Mouse (Mus musculus) v-Abl transformed pro-B cells (cell line): Measurements from ENCODE around the gene Angptl8.

ENCODE experiments used
- in situ Hi-C, 2 experiments: fragments of 400-800 bp; cut with MboI; formaldehyde crosslinking; loops; one replicate each; pipeline ENCODE4 v1.15.1; 2025; ENCODE audit not compliant: unreplicated experiment in 2 of 2

The Angptl8 gene

GRCm38 (mm10) chr9:21808561-21808960, 26.7 kb upstream of the Angptl8 start:
- in situ Hi-C loops = no loop called here

GRCm38 (mm10) chr9:21811170-21811569, 24.1 kb upstream of the Angptl8 start:
- in situ Hi-C loops = no loop called here

DNA sequence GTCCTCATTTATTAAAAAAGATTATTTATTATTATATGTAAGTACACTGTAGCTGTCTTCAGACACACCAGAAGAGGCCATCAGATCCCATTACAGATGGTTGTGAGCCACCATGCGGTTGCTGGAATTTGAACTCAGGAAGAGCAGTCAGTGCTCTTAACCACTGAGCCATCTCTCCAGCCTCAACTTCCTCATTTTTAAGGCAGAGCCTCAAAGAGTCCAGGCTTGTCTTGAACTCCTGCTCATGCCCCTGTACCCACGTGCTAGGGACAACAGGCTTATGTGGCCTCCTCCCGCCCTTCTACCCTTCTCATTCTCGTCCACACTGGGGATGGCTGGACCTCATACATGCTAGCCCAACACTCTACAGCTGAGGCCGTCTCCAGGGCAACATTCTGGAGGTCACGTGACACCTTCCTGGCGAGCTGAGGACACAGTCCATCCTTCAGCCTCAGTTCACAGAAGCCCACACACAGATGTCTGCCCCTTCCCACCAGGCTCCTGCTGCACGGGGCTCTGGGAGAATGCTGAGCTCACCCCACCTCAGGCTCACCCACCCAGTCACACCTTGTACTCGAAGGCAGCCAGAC, 18.5 kb upstream of the Angptl8 start:
- in situ Hi-C loops = no loop called here

DNA sequence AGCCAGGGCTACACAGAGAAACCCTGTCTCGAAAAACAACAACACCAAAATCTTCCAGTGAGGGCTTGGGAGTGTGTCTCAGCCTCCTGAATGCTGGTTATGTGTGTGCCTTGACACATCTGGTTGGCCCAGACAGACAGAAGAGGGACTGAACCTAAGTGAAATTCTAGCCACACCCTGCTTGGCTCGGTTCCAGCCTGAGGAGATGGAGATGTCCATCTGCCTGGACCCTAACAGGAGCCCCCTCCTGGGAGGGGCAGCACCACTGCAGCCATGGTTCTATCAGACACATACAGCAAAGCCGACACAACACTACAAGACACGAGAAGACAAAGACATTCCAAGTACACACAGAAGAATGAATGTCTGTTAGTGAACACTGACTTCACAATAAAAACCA, 17.2 kb upstream of the Angptl8 start:
- in situ Hi-C loops = no loop called here

GRCm38 (mm10) chr9:21818561-21818960, 16.7 kb upstream of the Angptl8 start:
- in situ Hi-C loops = no loop called here

DNA sequence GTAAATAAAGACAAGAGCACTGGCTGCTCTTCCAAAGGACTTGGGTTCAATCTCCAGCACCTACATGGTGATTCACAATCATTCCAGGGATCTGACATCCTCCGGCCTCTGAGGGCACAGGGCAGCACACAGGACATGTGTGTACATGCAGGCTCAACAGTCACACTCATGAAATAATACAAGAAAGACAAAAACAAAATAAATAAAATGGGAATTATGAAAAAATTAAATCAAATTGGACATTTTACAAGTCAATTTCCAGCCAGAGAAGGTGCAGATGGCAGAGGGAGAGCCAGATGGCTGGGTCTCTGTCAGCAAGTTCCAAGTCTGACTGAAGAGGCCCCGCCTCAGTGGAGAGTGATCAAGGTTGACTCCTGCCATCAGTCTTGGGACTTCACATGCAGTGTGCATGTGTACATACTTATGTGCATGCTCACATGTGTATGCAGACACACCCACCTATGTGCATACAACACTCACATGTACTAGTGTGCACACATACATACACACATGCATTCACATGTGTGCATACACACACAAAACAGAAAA, 16.1 kb upstream of the Angptl8 start:
- in situ Hi-C loops = no loop called here

DNA sequence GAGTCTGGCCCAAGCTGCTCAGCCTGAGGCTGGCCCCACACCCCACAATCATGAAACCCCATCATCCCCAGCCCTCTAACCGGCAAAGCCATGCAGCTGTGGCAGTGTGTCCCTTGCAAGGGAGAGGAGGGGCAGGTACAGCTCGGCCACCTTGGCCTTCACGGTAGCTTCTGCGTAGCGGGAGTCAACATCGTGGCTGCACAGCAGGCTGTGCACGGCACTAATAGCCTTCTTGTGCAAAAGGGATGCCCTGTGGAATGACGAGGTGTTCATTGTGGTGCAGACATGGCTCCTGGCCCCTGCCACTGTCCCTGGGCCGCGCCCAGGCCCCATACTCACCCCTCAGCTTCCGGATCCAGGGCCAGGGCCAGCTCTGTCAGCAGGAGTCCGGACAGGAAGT, 15.1 kb upstream of the Angptl8 start:
- in situ Hi-C loops = no loop called here

- in situ Hi-C loops = no loop called here
Observed at GRCm38 (mm10) chr9:21822686-21823085, 12.6 kb upstream of the Angptl8 start.

GRCm38 (mm10) chr9:21823957-21824356, 11.4 kb upstream of the Angptl8 start:
- in situ Hi-C loops = no loop called here

GRCm38 (mm10) chr9:21824366-21824765, 10.9 kb upstream of the Angptl8 start:
- in situ Hi-C loops = no loop called here

DNA sequence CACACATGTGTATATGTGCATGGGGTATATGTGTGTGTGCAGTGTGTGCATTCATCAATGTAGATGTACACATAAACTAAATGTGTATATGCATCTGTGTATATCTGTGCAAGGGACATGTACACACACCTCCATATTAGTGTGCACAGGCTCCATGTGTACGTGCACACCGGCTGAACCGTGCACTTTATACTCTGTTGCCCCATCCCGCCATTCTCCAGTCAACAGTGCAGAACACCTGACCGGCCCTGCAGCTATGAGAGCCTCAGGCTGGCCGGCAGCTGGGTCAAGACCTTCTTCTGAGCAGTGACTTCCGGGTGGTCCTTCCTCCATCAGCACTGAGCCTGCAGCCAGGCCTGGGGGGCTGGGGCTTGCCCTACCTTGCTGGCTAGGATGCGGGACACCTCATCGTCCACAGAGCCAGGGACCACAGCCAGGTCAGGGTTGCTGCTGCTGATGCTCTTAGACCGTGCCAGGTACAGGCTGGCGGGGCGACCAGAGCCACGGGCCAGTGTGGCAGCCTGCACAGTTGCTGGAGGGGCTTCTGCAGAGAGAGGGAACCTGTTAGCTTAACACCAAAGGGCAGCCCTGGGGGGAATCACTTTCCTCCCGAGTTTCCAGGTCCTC, 5.4 kb upstream of the Angptl8 start:
- in situ Hi-C loops = loop anchor here (10.0 to 25.0 kb wide), 5 partner anchors 215 to 557 kb away; partner anchors contain the start of genes Pigyl (in 2 of the 2), Anln (in 1 of the 2) and Elavl3 (in 1 of the 2)

DNA sequence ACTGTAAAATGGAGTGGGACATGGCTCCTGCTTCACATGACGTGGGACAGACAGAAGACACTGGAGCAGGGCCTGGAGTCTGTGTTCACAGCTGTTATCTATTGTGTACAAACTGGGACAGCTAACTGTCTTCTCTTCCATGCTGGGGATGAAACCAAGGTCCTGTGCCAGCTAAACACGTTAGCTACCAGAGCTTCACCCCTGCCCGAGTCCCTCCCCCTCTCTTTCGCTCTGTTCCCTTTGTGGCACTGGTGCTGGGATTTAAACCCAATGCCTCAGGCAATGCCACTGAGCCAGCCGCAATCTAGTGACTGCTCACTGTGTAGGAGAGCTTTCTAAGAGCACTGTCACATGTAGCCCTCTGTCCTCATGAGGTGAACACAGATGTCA, 4.9 kb upstream of the Angptl8 start:
- in situ Hi-C loops = loop anchor here (10.0 to 25.0 kb wide), 5 partner anchors 214 to 557 kb away; partner anchors contain the start of genes Pigyl (in 2 of the 2), Anln (in 1 of the 2) and Elavl3 (in 1 of the 2)

- in situ Hi-C loops = loop anchor here (10.0 to 25.0 kb wide), 5 partner anchors 214 to 556 kb away; partner anchors contain the start of genes Pigyl (in 2 of the 2), Anln (in 1 of the 2) and Elavl3 (in 1 of the 2)
Observed at GRCm38 (mm10) chr9:21830936-21831335, 4.4 kb upstream of the Angptl8 start.

- in situ Hi-C loops = loop anchor here (10.0 to 25.0 kb wide), 5 partner anchors 213 to 556 kb away; partner anchors contain the start of genes Pigyl (in 2 of the 2), Anln (in 1 of the 2) and Elavl3 (in 1 of the 2)
Observed at GRCm38 (mm10) chr9:21831558-21832240, 3.6 kb upstream of the Angptl8 start.

- in situ Hi-C loops = loop anchor here (5.0 to 25.0 kb wide), 6 partner anchors 207 to 565 kb away; partner anchors contain the start of genes Pigyl (in 2 of the 2), Anln (in 1 of the 2) and Elavl3 (in 1 of the 2)
Observed at GRCm38 (mm10) chr9:21837690-21838089, 2.4 kb downstream of the Angptl8 start.

DNA sequence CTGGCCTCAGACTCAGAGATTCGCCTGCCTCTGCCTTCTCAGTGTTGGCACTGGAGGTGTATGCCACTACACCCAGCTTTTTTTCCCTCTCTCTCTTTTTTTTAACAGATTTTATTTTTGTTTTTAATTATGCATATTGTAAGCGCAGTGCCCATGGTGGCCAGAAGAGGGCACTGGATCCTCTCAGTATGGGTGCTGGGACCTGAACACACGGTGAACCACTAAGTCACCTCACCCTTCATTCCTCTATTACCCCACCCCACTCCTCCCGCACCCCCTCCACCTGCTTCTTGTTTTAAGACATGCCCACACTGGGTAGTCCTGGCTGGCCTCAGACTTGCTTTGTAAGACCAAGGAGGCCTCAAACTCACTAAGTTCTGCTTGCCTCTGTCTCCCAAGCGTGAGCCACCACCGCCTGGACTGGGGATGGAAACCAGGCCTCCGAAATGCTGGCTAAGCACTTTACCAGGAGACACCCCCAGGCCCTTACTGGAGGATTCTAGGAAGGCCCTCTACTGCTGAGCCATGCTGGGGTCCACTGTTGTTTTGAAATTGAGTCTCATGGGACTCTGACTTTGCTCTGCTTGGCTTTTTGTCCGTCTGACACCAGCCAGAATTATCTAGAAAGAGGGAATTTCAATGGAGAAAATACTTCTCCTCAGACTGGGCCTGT, 4.9 kb downstream of the Angptl8 start:
- in situ Hi-C loops = loop anchor here (25.0 kb wide), 2 partner anchors 322 to 547 kb away; partner anchors contain the start of genes Anln (in 1 of the 2) and Pigyl (in 1 of the 2)

- in situ Hi-C loops = loop anchor here (25.0 kb wide), 2 partner anchors 321 to 546 kb away; partner anchors contain the start of genes Anln (in 1 of the 2) and Pigyl (in 1 of the 2)
Observed at GRCm38 (mm10) chr9:21841340-21841739, 6.0 kb downstream of the Angptl8 start.

GRCm38 (mm10) chr9:21842391-21842790, 7.1 kb downstream of the Angptl8 start:
- in situ Hi-C loops = loop anchor here (25.0 kb wide), 2 partner anchors 320 to 545 kb away; partner anchors contain the start of genes Anln (in 1 of the 2) and Pigyl (in 1 of the 2)

- in situ Hi-C loops = loop anchor here (25.0 kb wide), 2 partner anchors 319 to 544 kb away; partner anchors contain the start of genes Anln (in 1 of the 2) and Pigyl (in 1 of the 2)
Observed at GRCm38 (mm10) chr9:21843086-21843485, 7.8 kb downstream of the Angptl8 start.
